Mouse (Mus musculus): ENCODE results near the gene Cypt3. TPM values are rescaled to one million over a fixed set of nuclear protein-coding genes. Genes with fewer than 3 reads are reported as not detected.

Gene Cypt3
- polyA plus RNA-seq (2021) = not detected

DNA sequence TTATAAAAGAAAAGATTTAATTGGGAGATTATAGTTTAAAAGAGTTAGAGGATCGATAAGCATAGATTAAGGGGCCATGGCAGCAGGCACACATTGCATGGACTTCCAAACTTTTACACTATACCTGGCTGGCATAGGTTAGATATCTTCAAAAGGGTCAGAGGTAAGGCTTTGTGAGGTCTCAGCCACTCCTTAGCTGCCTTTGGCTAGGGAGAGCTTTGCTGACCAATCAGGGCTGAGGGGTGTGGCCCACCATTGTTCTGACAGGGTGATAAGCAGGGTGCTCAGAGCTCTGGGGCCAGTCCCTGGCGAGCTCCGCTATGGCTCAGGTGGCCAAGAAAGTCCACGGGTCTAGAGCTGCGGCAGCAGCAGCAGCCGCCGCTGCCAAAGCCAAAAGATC is at the start of gene Cypt3:
Cypt3 (plus strand) TSS at position 301 of the 400 bp plus-strand sequence.
- in situ Hi-C loops (cut with MboI; ENCODE audit: low pct_unique_long_range_greater_than_20kb) = no loop called here
- CTCF ChIA-PET = no interaction called here
- POLR2A ChIA-PET = no interaction called here
- DNase-seq (ENCODE audit: low read depth, low spot score) (no peak), ATAC-seq (no peak)
- peaks cover 12% of the 10 kb centered on the region for H3K27me3 ChIP-seq
- no peak for TF ChIP-seq CTCF (IDR thresholded peaks at IDR 0.05)

DNA sequence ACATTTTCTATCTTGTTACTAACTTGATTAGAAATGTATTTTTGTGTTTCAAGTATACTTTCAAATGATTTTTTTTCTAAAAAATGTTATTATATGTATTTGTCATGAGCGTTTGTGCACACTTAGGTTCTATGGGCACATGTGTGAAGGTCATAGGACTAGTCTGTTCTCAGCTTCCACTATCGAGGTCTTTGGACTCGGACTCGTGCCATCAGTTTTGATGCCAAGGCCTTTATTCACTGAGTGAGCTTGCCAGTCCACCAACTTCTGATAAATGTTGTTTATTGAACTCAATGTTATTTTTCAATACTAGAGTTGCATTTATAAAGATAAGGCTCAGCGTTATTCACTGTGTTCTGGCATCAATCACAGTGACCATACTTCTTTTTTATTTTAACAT is 42.9 kb upstream of the Cypt3 start:
- TF ChIP-seq CTCF (IDR thresholded peaks at IDR 0.05) = no peak
- ChIA-PET CTCF (interaction anchor here (1.2 kb wide), 1 partner anchor 9 kb away, joined by 3 read pairs; no protein-coding TSS in a partner anchor), POLR2A (no interaction called here)
- in situ Hi-C loops (cut with MboI; ENCODE audit: low pct_unique_long_range_greater_than_20kb) = no loop called here
- no peak for DNase-seq (ENCODE audit: low read depth, low spot score)
- no peak for ATAC-seq
- peaks cover 13% of the 10 kb centered on the region for H3K27me3 ChIP-seq

DNA sequence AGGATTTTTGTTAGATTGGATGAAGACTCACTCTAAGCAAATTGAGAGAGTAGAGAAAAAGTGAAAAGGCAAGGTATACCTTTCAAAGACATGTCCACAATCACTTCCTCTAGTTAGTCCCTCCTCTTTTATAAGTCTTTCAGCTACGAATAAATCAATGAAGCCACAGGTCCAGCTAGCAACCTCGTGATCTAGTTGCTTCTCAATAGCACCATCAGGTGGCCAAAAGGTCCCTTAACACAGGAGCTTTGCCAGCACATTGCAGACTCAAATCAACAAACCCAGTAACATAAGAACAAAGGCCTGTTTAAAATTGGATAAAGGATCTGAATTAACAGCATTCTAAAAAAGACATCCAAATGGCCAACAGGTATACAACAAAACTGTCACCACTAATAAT is 30.0 kb upstream of the Cypt3 start:
- DNase-seq (ENCODE audit: low read depth, low spot score) = no peak

DNA sequence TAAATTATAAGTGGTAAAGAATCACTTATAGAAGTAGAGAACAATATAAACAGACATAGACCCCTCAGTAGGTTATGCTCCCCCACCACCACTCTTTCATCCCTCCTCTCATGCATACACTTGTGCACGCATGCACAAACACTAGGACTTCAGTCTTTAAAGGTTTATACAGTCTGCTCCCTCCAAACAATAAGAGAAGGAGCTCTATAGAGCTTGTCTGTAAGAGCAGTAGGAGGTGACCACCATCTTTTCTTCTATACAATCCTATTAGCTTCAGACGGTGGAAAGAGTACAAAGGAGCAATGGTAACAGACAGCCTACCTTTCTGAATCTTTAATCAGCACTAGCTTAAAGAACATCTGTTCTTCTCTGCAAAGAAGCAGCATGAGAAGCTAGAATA is 1.8 kb upstream of the Cypt3 start:
- CTCF ChIA-PET = no interaction called here
- POLR2A ChIA-PET = no interaction called here
- no peak for TF ChIP-seq CTCF (IDR thresholded peaks at IDR 0.05)
- ATAC-seq (no peak), DNase-seq (ENCODE audit: low read depth, low spot score) (no peak)
- in situ Hi-C loops (cut with MboI; ENCODE audit: low pct_unique_long_range_greater_than_20kb) = no loop called here
- H3K27me3 ChIP-seq = peaks cover 16% of the 10 kb centered on the region

More for the DNA sequence above, 30.0 kb upstream of the Cypt3 start:
- CTCF ChIA-PET = interaction anchor here (1.0 to 2.2 kb wide), 4 partner anchors 22 to 147 kb away, joined by 3 to 11 read pairs (median 5); no protein-coding TSS in a partner anchor
- peaks cover 7% of the 10 kb centered on the region for H3K27me3 ChIP-seq
- peak; percentile 66 for TF ChIP-seq CTCF (IDR thresholded peaks at IDR 0.05)
- POLR2A ChIA-PET = no interaction called here
- in situ Hi-C loops (cut with MboI; ENCODE audit: low pct_unique_long_range_greater_than_20kb) = no loop called here
- ATAC-seq = no peak

DNA sequence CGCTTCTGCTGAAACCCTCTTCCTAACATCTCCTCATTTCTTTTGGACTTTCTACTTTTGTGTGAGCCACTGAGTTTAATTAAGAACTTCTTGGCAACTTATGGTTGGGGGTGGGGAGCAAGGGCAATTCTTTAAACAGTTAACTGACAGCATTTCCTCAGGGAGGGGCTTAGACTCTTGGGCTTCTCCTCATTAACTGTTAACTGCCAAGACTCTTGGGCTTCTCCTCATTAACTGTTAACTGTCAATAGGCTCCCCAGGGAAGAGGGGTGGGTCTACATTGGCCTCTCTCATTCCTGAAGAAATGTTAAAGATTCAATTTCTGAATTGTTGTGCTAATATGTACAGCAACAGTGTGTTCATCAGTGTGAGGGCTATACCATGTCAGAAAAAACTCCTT is 6.3 kb downstream of the Cypt3 start:
- TF ChIP-seq CTCF (IDR thresholded peaks at IDR 0.05) = no peak
- ATAC-seq (no peak), DNase-seq (ENCODE audit: low read depth, low spot score) (no peak)
- ChIA-PET CTCF (no interaction called here), POLR2A (no interaction called here)
- H3K27me3 ChIP-seq = peaks cover 22% of the 10 kb centered on the region
- in situ Hi-C loops (cut with MboI; ENCODE audit: low pct_unique_long_range_greater_than_20kb) = no loop called here

DNA sequence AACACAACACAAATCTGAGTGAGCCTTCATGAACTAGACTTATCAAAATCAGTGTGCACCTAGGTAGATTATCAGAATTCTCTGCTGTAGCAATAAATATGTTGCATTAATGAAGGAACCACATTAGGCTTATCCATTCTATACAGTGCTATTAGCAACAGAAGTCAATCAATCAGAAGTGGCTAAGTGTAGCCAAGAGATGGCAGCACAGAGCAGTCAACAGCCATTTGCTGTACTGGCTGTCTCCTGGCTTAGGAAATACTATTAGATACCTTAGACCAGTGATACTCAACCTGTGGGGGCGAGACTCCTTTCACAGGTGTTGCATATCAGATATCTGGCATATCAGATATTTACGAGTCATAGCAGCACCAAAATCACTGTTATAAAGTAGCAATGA is 41.2 kb downstream of the Cypt3 start:
- POLR2A ChIA-PET = no interaction called here
- no peak for DNase-seq (ENCODE audit: low read depth, low spot score)
- peak; percentile 58 for TF ChIP-seq CTCF (IDR thresholded peaks at IDR 0.05)
- peaks cover 22% of the 10 kb centered on the region for H3K27me3 ChIP-seq
- CTCF ChIA-PET = interaction anchor here (0.8 to 0.9 kb wide), 2 partner anchors 108 to 121 kb away, joined by 3 read pairs; no protein-coding TSS in a partner anchor
- in situ Hi-C loops (cut with MboI; ENCODE audit: low pct_unique_long_range_greater_than_20kb) = no loop called here
- no peak for ATAC-seq

Other genes with a start within 250 kb of the Cypt3 start
- gene Ubqln2, start 60.4 kb upstream of the Cypt3 start, polyA plus RNA-seq (2021) = 66.4 TPM
- gene Kctd12b, start 137.8 kb downstream of the Cypt3 start, polyA plus RNA-seq (2021) = 11.1 TPM
- 90.4 TPM for gene Nbdy, start 165.0 kb downstream of the Cypt3 start, polyA plus RNA-seq (2021)

Data from Patski (cell line).